Mouse (Mus musculus) ES-E14 (cell line): Measurements from ENCODE around the gene Zfp189.

Source experiments
- CHD2 ChIP-seq: IDR thresholded peaks from 2 replicates; pipeline ENCODE4 v1.6.1; 2014; ENCODE audit warnings: mild to moderate bottlenecking, low read depth, low read length, inconsistent platforms
- MAFK ChIP-seq: IDR thresholded peaks from 2 replicates; pipeline ENCODE4 v1.6.1; 2014; ENCODE audit warnings: mild to moderate bottlenecking, low read depth, low read length, inconsistent platforms; ENCODE audit not compliant: insufficient read depth
- ZC3H11A ChIP-seq: IDR thresholded peaks from 2 replicates; pipeline ENCODE4 v1.6.1; 2012; ENCODE audit warnings: low read depth, mild to moderate bottlenecking, inconsistent platforms, low read length, borderline replicate concordance

DNA sequence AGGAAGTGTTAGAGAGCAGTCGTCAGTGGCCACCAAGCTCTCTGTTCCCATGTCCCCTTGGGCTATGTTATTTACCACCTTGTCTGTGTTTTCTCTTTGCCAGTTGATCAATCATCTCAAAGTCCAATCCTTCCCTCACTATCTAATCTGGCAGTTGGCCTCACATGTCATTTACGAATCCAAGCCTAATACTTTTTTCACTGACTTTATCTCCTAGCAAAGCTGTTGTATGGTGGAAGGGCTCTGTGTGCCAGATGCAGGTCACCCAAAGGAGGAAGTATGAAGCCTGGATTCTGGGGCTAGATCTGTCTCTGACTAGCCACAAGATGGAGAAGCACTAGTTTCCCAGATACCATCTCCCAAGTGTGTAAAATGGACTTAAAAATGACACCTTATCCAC lies 37.2 kb downstream of the Zfp189 start:
- TF ChIP-seq MAFK (no peak), ZC3H11A (no peak), CHD2 (no peak)
